Mouse (Mus musculus): Measurements from ENCODE around the gene Cobl. TPM values are rescaled to one million over a fixed set of nuclear protein-coding genes. Genes with fewer than 3 reads are reported as not detected.
A peak's percentile ranks its signal among the peaks of the same experiment; 100 is the strongest.

Gene Cobl
- polyA plus RNA-seq, 1 experiment from 2014 or later, result 1.1 TPM

GRCm38 (mm10) chr11:12394151-12394550, 70.6 kb downstream of the Cobl start:
- ATAC-seq (ENCODE audit: insufficient number of reproducible peaks, low FRiP score, low TSS enrichment, low read depth) (no peak), DNase-seq (ENCODE audit: low spot score) (no peak)
- Histone ChIP-seq H3K9ac (ENCODE audit: low read length) (no peak overlapping the region), H3K4me2 (ENCODE audit: low read depth, severe bottlenecking) (no peak overlapping the region), H3K9me3 (ENCODE audit: control insufficient read depth, low read length) (no peaks in the 10 kb centered on the region), H3K4me1 (ENCODE audit: control insufficient read depth, insufficient read depth, low read length) (no peaks in the 10 kb centered on the region), H3K4me3 (ENCODE audit: low read depth, low read length) (no peak overlapping the region), H3K27ac (replicated peaks; ENCODE audit: low read depth, low read length) (no peak overlapping the region), H3K27me3 (ENCODE audit: control insufficient read depth, insufficient read depth, low read length) (no peaks in the 10 kb centered on the region), H3K36me3 (ENCODE audit: control insufficient read depth, insufficient read depth, low read length) (no peaks in the 10 kb centered on the region)
- WGBS, result 78% methylated on average over 3 of the region's 3 CpGs

GRCm38 (mm10) chr11:12384826-12385225, 79.9 kb downstream of the Cobl start:
- Histone ChIP-seq H3K4me2 (ENCODE audit: low read depth, severe bottlenecking) (no peak overlapping the region), H3K27me3 (ENCODE audit: control insufficient read depth, insufficient read depth, low read length) (no peaks in the 10 kb centered on the region), H3K9me3 (ENCODE audit: control insufficient read depth, low read length) (no peaks in the 10 kb centered on the region), H3K4me1 (ENCODE audit: control insufficient read depth, insufficient read depth, low read length) (no peaks in the 10 kb centered on the region), H3K4me3 (ENCODE audit: low read depth, low read length) (no peak overlapping the region), H3K9ac (ENCODE audit: low read length) (no peak overlapping the region), H3K36me3 (ENCODE audit: control insufficient read depth, insufficient read depth, low read length) (no peaks in the 10 kb centered on the region), H3K27ac (replicated peaks; ENCODE audit: low read depth, low read length) (no peak overlapping the region)
- WGBS, result 77% methylated on average over 2 of the region's 2 CpGs
- no peak for ATAC-seq (ENCODE audit: insufficient number of reproducible peaks, low FRiP score, low TSS enrichment, low read depth)
- no peak for DNase-seq (ENCODE audit: low spot score)

- H3K36me3 ChIP-seq (ENCODE audit: control insufficient read depth, insufficient read depth, low read length), result no peaks in the 10 kb centered on the region
- no peak overlapping the region for H3K4me2 ChIP-seq (ENCODE audit: low read depth, severe bottlenecking)
- H3K9me3 ChIP-seq (ENCODE audit: control insufficient read depth, low read length), result no peaks in the 10 kb centered on the region
- no peak overlapping the region for H3K27ac ChIP-seq (replicated peaks; ENCODE audit: low read depth, low read length)
- H3K4me1 ChIP-seq (ENCODE audit: control insufficient read depth, insufficient read depth, low read length), result no peaks in the 10 kb centered on the region
- H3K27me3 ChIP-seq (ENCODE audit: control insufficient read depth, insufficient read depth, low read length), result no peaks in the 10 kb centered on the region
- H3K9ac ChIP-seq (ENCODE audit: low read length), result no peak overlapping the region
- WGBS, result 92% methylated on average over 4 of the region's 4 CpGs
- no peak overlapping the region for H3K4me3 ChIP-seq (ENCODE audit: low read depth, low read length)
- ATAC-seq (ENCODE audit: insufficient number of reproducible peaks, low FRiP score, low TSS enrichment, low read depth) (no peak), DNase-seq (ENCODE audit: low spot score) (no peak)
These were observed 81.8 kb downstream of the Cobl start for GRCm38 (mm10) chr11:12382991-12383390.

GRCm38 (mm10) chr11:12381096-12381495, 83.7 kb downstream of the Cobl start:
- H3K27ac ChIP-seq (replicated peaks; ENCODE audit: low read depth, low read length), result no peak overlapping the region
- ATAC-seq (ENCODE audit: insufficient number of reproducible peaks, low FRiP score, low TSS enrichment, low read depth), result no peak
- H3K4me1 ChIP-seq (ENCODE audit: control insufficient read depth, insufficient read depth, low read length), result no peaks in the 10 kb centered on the region
- no peak overlapping the region for H3K4me2 ChIP-seq (ENCODE audit: low read depth, severe bottlenecking)
- DNase-seq (ENCODE audit: low spot score), result no peak
- no peak overlapping the region for H3K4me3 ChIP-seq (ENCODE audit: low read depth, low read length)
- H3K9me3 ChIP-seq (ENCODE audit: control insufficient read depth, low read length), result no peaks in the 10 kb centered on the region
- H3K9ac ChIP-seq (ENCODE audit: low read length), result no peak overlapping the region
- no peaks in the 10 kb centered on the region for H3K27me3 ChIP-seq (ENCODE audit: control insufficient read depth, insufficient read depth, low read length)
- WGBS, result 67% methylated on average over 3 of the region's 3 CpGs
- H3K36me3 ChIP-seq (ENCODE audit: control insufficient read depth, insufficient read depth, low read length), result no peaks in the 10 kb centered on the region

GRCm38 (mm10) chr11:12376628-12377027, 88.1 kb downstream of the Cobl start:
- no peak overlapping the region for H3K27ac ChIP-seq (replicated peaks; ENCODE audit: low read depth, low read length)
- ATAC-seq (ENCODE audit: insufficient number of reproducible peaks, low FRiP score, low TSS enrichment, low read depth) (no peak), DNase-seq (ENCODE audit: low spot score) (no peak)
- no peak overlapping the region for H3K4me3 ChIP-seq (ENCODE audit: low read depth, low read length)
- 69% methylated on average over 3 of the region's 3 CpGs for WGBS
- no peak overlapping the region for H3K9ac ChIP-seq (ENCODE audit: low read length)
- no peaks in the 10 kb centered on the region for H3K27me3 ChIP-seq (ENCODE audit: control insufficient read depth, insufficient read depth, low read length)
- H3K4me1 ChIP-seq (ENCODE audit: control insufficient read depth, insufficient read depth, low read length), result no peaks in the 10 kb centered on the region
- H3K36me3 ChIP-seq (ENCODE audit: control insufficient read depth, insufficient read depth, low read length), result no peaks in the 10 kb centered on the region
- H3K4me2 ChIP-seq (ENCODE audit: low read depth, severe bottlenecking), result no peak overlapping the region
- no peaks in the 10 kb centered on the region for H3K9me3 ChIP-seq (ENCODE audit: control insufficient read depth, low read length)

- DNase-seq (ENCODE audit: low spot score), result peak; percentile 81
These were observed 91.4 kb downstream of the Cobl start for GRCm38 (mm10) chr11:12373106-12374098.

GRCm38 (mm10) chr11:12370957-12371356, 93.8 kb downstream of the Cobl start:
- Histone ChIP-seq H3K27me3 (ENCODE audit: control insufficient read depth, insufficient read depth, low read length) (no peaks in the 10 kb centered on the region), H3K9me3 (ENCODE audit: control insufficient read depth, low read length) (no peaks in the 10 kb centered on the region), H3K4me2 (ENCODE audit: low read depth, severe bottlenecking) (no peak overlapping the region), H3K4me1 (ENCODE audit: control insufficient read depth, insufficient read depth, low read length) (no peaks in the 10 kb centered on the region), H3K36me3 (ENCODE audit: control insufficient read depth, insufficient read depth, low read length) (no peaks in the 10 kb centered on the region), H3K27ac (replicated peaks; ENCODE audit: low read depth, low read length) (no peak overlapping the region), H3K4me3 (ENCODE audit: low read depth, low read length) (no peak overlapping the region), H3K9ac (ENCODE audit: low read length) (no peak overlapping the region)
- ATAC-seq (ENCODE audit: insufficient number of reproducible peaks, low FRiP score, low TSS enrichment, low read depth), result no peak
- DNase-seq (ENCODE audit: low spot score), result no peak

More at GRCm38 (mm10) chr11:12373106-12374098, 91.4 kb downstream of the Cobl start:
- Histone ChIP-seq H3K4me1 (ENCODE audit: control insufficient read depth, insufficient read depth, low read length) (no peaks in the 10 kb centered on the region), H3K36me3 (ENCODE audit: control insufficient read depth, insufficient read depth, low read length) (no peaks in the 10 kb centered on the region), H3K4me3 (ENCODE audit: low read depth, low read length) (no peak overlapping the region), H3K9ac (ENCODE audit: low read length) (no peak overlapping the region), H3K9me3 (ENCODE audit: control insufficient read depth, low read length) (no peaks in the 10 kb centered on the region), H3K27me3 (ENCODE audit: control insufficient read depth, insufficient read depth, low read length) (no peaks in the 10 kb centered on the region), H3K27ac (replicated peaks; ENCODE audit: low read depth, low read length) (no peak overlapping the region), H3K4me2 (ENCODE audit: low read depth, severe bottlenecking) (no peak overlapping the region)
- 39% methylated on average over 12 of the region's 12 CpGs for WGBS
- ATAC-seq (ENCODE audit: insufficient number of reproducible peaks, low FRiP score, low TSS enrichment, low read depth), result peak; percentile 91; the same call in 1 of the 2 replicates

- no peak overlapping the region for H3K4me2 ChIP-seq (ENCODE audit: low read depth, severe bottlenecking)
- ATAC-seq (ENCODE audit: insufficient number of reproducible peaks, low FRiP score, low TSS enrichment, low read depth) (no peak), DNase-seq (ENCODE audit: low spot score) (no peak)
- WGBS, result 83% methylated on average over 5 of the region's 5 CpGs
- no peak overlapping the region for H3K4me3 ChIP-seq (ENCODE audit: low read depth, low read length)
- H3K36me3 ChIP-seq (ENCODE audit: control insufficient read depth, insufficient read depth, low read length), result no peaks in the 10 kb centered on the region
- H3K9ac ChIP-seq (ENCODE audit: low read length), result no peak overlapping the region
- no peaks in the 10 kb centered on the region for H3K9me3 ChIP-seq (ENCODE audit: control insufficient read depth, low read length)
- no peaks in the 10 kb centered on the region for H3K4me1 ChIP-seq (ENCODE audit: control insufficient read depth, insufficient read depth, low read length)
- no peaks in the 10 kb centered on the region for H3K27me3 ChIP-seq (ENCODE audit: control insufficient read depth, insufficient read depth, low read length)
- no peak overlapping the region for H3K27ac ChIP-seq (replicated peaks; ENCODE audit: low read depth, low read length)
These were observed 97.2 kb downstream of the Cobl start for GRCm38 (mm10) chr11:12367426-12368178.

All from limb, embryonic 11.5 days (tissue).